Mouse (Mus musculus) brain, embryonic 18.5 days (tissue): ENCODE results near the gene Nt5dc2.

ENCODE experiments used
- DNase-seq: peaks from one replicate; pipeline ENCODE4 v3.0.0-alpha.2; 2012; ENCODE audit warnings: low read depth, low spot score

Gene Nt5dc2

GRCm38 (mm10) chr14:31168425-31168824, 37.6 kb downstream of the Nt5dc2 start, which contains the start of gene Stab1:
Gene Stab1 (minus strand): TSS chr14:31168641.
- no peak for DNase-seq

- DNase-seq = no peak
Observed at GRCm38 (mm10) chr14:31169508-31169907, 38.7 kb downstream of the Nt5dc2 start.

GRCm38 (mm10) chr14:31170963-31171362, 40.1 kb downstream of the Nt5dc2 start:
- no peak for DNase-seq

- DNase-seq = no peak
Observed at GRCm38 (mm10) chr14:31171386-31171785, 40.5 kb downstream of the Nt5dc2 start.

- DNase-seq = no peak
Observed at GRCm38 (mm10) chr14:31171821-31172220, 41.0 kb downstream of the Nt5dc2 start.

GRCm38 (mm10) chr14:31172781-31173455, 42.1 kb downstream of the Nt5dc2 start:
- DNase-seq = no peak

GRCm38 (mm10) chr14:31173537-31173936, 42.7 kb downstream of the Nt5dc2 start:
- no peak for DNase-seq

- no peak for DNase-seq
Observed at GRCm38 (mm10) chr14:31177287-31177686, 46.4 kb downstream of the Nt5dc2 start.

GRCm38 (mm10) chr14:31177715-31178114, 46.9 kb downstream of the Nt5dc2 start:
- no peak for DNase-seq

- no peak for DNase-seq
Observed at GRCm38 (mm10) chr14:31179677-31180365, 49.0 kb downstream of the Nt5dc2 start.

- DNase-seq = no peak
Observed at GRCm38 (mm10) chr14:31181512-31181911, 50.7 kb downstream of the Nt5dc2 start.

GRCm38 (mm10) chr14:31182786-31183290, 52.0 kb downstream of the Nt5dc2 start:
- no peak for DNase-seq

GRCm38 (mm10) chr14:31183541-31183940, 52.7 kb downstream of the Nt5dc2 start:
- no peak for DNase-seq

GRCm38 (mm10) chr14:31184195-31184594, 53.3 kb downstream of the Nt5dc2 start:
- no peak for DNase-seq

- DNase-seq = no peak
Observed at GRCm38 (mm10) chr14:31186656-31187055, 55.8 kb downstream of the Nt5dc2 start.
